Mouse (Mus musculus): ENCODE data around the gene Phf5a. TPM values are rescaled to one million over a fixed set of nuclear protein-coding genes. Genes with fewer than 3 reads are reported as not detected.
A peak's percentile ranks its signal among the peaks of the same experiment; 100 is the strongest.

The Phf5a gene
- polyA plus RNA-seq, 1 experiment, result 172 TPM

DNA sequence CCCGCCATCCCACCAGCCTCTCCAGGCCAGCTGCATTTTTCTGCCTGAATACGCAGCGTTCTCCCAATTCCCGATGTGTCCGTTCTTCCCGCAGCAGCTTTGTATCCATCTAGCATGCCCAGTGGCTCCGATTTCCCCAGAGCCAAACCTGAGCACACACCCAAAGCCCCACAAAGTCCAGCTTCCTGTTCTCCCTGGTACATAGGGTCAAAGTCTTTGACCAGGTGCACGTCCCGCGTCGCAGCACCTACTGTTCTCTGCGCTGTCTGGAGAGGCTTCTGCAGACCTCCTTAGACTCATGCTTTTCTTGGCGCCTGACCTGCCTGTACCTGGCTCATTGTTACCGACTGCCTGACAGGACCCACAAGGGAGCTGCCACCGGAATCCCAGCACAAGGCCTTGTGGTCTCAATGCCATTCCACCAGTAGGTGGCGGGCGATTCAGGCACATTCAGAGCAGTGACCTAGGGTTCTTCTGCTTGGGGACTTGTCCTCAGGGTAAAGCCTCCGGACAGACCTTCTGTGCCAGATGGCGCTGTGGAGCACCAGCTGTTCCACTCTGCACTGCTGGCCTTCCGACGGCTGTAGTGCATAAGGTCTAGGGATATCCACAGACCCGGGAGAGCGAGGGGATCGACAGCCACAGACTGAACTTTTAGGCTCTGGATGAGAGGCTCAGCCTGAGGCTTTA is 40.4 kb downstream of the Phf5a start:
- no peak overlapping the region for H3K27ac ChIP-seq (ENCODE audit: insufficient read depth, low read length)
- no peaks in the 10 kb centered on the region for H3K4me1 ChIP-seq (ENCODE audit: control insufficient read depth, insufficient read depth, low read length)
- no peaks in the 10 kb centered on the region for H3K36me3 ChIP-seq (ENCODE audit: control insufficient read depth, insufficient read depth, low read length, poor library complexity, severe bottlenecking)
- no peak for TF ChIP-seq POLR2A (IDR thresholded peaks at IDR 0.05; ENCODE audit: insufficient read depth, low read length)
- peak; percentile 68 for TF ChIP-seq EP300 (IDR thresholded peaks at IDR 0.05; ENCODE audit: insufficient read depth, low read depth, low read length)
- peak; percentile 98 for TF ChIP-seq CTCF (IDR thresholded peaks at IDR 0.05; ENCODE audit: low read depth, low read length)
- H3K9me3 ChIP-seq (replicated peaks; ENCODE audit: control insufficient read depth, insufficient read depth, low read length, poor library complexity, severe bottlenecking), result no peaks in the 10 kb centered on the region
- no peaks in the 10 kb centered on the region for H3K27me3 ChIP-seq (ENCODE audit: control insufficient read depth, insufficient read depth, low read length, poor library complexity, severe bottlenecking)
- 0 out of 2 replicates have a peak overlapping the region, but pooled peaks have one; percentile 8 for H3K9ac ChIP-seq (ENCODE audit: low read depth, poor library complexity, severe bottlenecking)
- peak overlapping the region; percentile 37 for H3K4me3 ChIP-seq (ENCODE audit: low read depth, low read length)

DNA sequence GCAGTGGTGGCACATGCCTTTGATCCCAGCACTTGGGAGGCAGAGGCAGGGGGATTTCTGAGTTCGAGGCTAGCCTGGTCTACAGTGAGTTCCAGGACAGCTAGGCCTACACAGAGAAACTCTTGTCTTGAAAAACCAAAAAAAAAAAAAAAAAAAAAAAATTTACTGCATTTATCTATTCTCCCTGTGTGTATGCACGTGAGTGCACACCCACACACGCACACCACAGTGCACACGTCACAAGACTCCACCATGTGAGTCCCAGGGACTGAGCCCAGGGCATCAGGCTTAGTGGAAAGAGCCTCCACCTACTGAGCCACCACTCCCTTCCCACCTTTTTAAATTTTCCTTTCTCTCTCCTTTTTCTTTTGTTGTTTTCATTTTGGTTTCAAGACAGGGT is 41.2 kb downstream of the Phf5a start:
- Histone ChIP-seq H3K36me3 (ENCODE audit: control insufficient read depth, insufficient read depth, low read length, poor library complexity, severe bottlenecking) (no peaks in the 10 kb centered on the region), H3K27ac (ENCODE audit: insufficient read depth, low read length) (no peak overlapping the region), H3K9me3 (replicated peaks; ENCODE audit: control insufficient read depth, insufficient read depth, low read length, poor library complexity, severe bottlenecking) (no peaks in the 10 kb centered on the region), H3K4me3 (ENCODE audit: low read depth, low read length) (no peak overlapping the region), H3K4me1 (ENCODE audit: control insufficient read depth, insufficient read depth, low read length) (no peaks in the 10 kb centered on the region), H3K9ac (ENCODE audit: low read depth, poor library complexity, severe bottlenecking) (no peak overlapping the region), H3K27me3 (ENCODE audit: control insufficient read depth, insufficient read depth, low read length, poor library complexity, severe bottlenecking) (no peaks in the 10 kb centered on the region)
- TF ChIP-seq EP300 (IDR thresholded peaks at IDR 0.05; ENCODE audit: insufficient read depth, low read depth, low read length), result no peak
- TF ChIP-seq CTCF (IDR thresholded peaks at IDR 0.05; ENCODE audit: low read depth, low read length), result no peak

DNA sequence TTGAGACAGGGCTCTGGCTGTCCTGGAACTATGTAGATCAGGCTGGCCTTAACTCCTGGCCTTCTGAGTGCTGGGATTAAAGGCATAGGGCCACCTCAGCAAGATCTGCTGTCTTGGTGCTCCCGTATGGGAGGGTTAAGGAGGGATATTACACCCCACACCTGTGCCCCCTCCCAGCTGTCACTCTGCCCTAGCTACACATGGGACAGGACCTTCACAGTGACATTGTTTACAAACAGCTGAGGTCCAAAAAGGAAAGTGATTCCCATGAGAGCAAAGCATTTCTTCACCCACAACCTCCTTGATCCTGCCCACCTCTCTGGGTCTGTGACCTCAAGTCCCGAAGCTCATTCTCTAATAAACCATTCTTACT is 42.5 kb downstream of the Phf5a start:
- H3K27me3 ChIP-seq (ENCODE audit: control insufficient read depth, insufficient read depth, low read length, poor library complexity, severe bottlenecking), result no peaks in the 10 kb centered on the region
- no peak overlapping the region for H3K4me3 ChIP-seq (ENCODE audit: low read depth, low read length)
- H3K4me1 ChIP-seq (ENCODE audit: control insufficient read depth, insufficient read depth, low read length), result no peaks in the 10 kb centered on the region
- H3K36me3 ChIP-seq (ENCODE audit: control insufficient read depth, insufficient read depth, low read length, poor library complexity, severe bottlenecking), result no peaks in the 10 kb centered on the region
- H3K9ac ChIP-seq (ENCODE audit: low read depth, poor library complexity, severe bottlenecking), result no peak overlapping the region
- no peak for TF ChIP-seq EP300 (IDR thresholded peaks at IDR 0.05; ENCODE audit: insufficient read depth, low read depth, low read length)
- H3K27ac ChIP-seq (ENCODE audit: insufficient read depth, low read length), result no peak overlapping the region
- H3K9me3 ChIP-seq (replicated peaks; ENCODE audit: control insufficient read depth, insufficient read depth, low read length, poor library complexity, severe bottlenecking), result no peaks in the 10 kb centered on the region

DNA sequence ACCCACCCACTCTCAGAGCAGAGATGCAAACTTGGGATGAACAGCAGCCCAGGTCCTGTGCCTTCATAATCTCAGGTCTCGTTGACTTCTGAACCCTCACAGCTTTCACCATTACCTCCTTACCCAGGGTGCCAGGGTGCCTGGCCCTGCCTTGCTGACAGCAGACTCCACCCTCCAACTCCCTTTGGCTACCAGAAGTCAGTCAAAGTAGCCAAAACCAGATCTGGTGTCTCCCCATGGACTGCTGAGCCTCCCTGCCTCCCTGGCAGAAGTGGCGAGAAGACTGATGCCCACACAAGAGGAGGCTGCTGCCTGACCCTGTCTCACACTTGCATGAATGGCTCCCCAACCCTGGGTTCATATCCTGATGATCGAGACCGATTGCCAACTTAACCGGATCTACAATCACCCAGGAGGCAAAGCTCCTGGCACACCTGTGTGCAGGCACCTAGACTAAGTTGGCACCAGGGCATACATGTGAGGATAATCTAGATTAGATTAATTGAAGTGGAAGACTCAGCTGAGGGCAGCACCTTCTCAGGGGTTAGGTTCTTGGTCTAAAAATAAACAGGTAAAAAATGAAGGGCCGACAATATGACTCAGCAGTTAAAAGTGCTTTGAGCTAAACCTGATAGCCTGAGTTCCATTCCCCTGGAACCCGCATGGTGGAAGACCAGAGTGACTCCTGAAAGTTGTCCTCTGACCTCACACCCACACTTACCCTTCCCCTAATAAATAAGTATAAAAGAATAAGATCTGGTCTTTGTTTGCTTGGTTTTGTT is 43.1 kb downstream of the Phf5a start:
- H3K9ac ChIP-seq (ENCODE audit: low read depth, poor library complexity, severe bottlenecking), result no peak overlapping the region
- no peaks in the 10 kb centered on the region for H3K27me3 ChIP-seq (ENCODE audit: control insufficient read depth, insufficient read depth, low read length, poor library complexity, severe bottlenecking)
- TF ChIP-seq POLR2A (IDR thresholded peaks at IDR 0.05; ENCODE audit: insufficient read depth, low read length) (no peak), CTCF (IDR thresholded peaks at IDR 0.05; ENCODE audit: low read depth, low read length) (no peak), EP300 (IDR thresholded peaks at IDR 0.05; ENCODE audit: insufficient read depth, low read depth, low read length) (no peak)
- no peak overlapping the region for H3K4me3 ChIP-seq (ENCODE audit: low read depth, low read length)
- H3K27ac ChIP-seq (ENCODE audit: insufficient read depth, low read length), result no peak overlapping the region
- no peaks in the 10 kb centered on the region for H3K4me1 ChIP-seq (ENCODE audit: control insufficient read depth, insufficient read depth, low read length)
- peaks cover 2% of the 10 kb centered on the region; the same call in 1 of the 2 replicates for H3K36me3 ChIP-seq (ENCODE audit: control insufficient read depth, insufficient read depth, low read length, poor library complexity, severe bottlenecking)
- H3K9me3 ChIP-seq (replicated peaks; ENCODE audit: control insufficient read depth, insufficient read depth, low read length, poor library complexity, severe bottlenecking), result no peaks in the 10 kb centered on the region

DNA sequence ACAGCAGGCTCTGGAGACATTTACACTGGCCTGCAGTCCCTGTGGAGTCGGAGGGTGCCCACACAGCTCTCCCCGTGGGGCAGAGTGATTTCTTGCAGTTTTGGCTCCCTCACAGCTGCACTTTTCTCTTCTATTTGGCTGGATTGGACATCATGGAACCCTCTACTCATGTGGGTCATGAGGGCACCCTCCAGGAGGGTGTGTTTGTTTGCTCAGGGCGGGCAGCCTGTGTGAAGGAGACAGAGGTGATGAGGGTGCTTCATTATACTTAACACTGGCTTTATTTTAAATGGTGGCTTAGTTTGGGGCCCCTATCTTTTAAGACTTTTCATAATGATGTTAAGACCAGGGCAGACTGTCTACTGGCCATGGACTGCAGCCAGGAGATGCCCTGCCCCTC is 46.9 kb downstream of the Phf5a start:
- H3K27me3 ChIP-seq (ENCODE audit: control insufficient read depth, insufficient read depth, low read length, poor library complexity, severe bottlenecking), result no peaks in the 10 kb centered on the region
- H3K4me3 ChIP-seq (ENCODE audit: low read depth, low read length), result no peak overlapping the region
- H3K36me3 ChIP-seq (ENCODE audit: control insufficient read depth, insufficient read depth, low read length, poor library complexity, severe bottlenecking), result peaks cover 10% of the 10 kb centered on the region
- H3K4me1 ChIP-seq (ENCODE audit: control insufficient read depth, insufficient read depth, low read length), result no peaks in the 10 kb centered on the region
- no peak overlapping the region for H3K27ac ChIP-seq (ENCODE audit: insufficient read depth, low read length)
- H3K9me3 ChIP-seq (replicated peaks; ENCODE audit: control insufficient read depth, insufficient read depth, low read length, poor library complexity, severe bottlenecking), result no peaks in the 10 kb centered on the region
- TF ChIP-seq CTCF (IDR thresholded peaks at IDR 0.05; ENCODE audit: low read depth, low read length) (no peak), POLR2A (IDR thresholded peaks at IDR 0.05; ENCODE audit: insufficient read depth, low read length) (no peak), EP300 (IDR thresholded peaks at IDR 0.05; ENCODE audit: insufficient read depth, low read depth, low read length) (no peak)
- no peak overlapping the region for H3K9ac ChIP-seq (ENCODE audit: low read depth, poor library complexity, severe bottlenecking)

DNA sequence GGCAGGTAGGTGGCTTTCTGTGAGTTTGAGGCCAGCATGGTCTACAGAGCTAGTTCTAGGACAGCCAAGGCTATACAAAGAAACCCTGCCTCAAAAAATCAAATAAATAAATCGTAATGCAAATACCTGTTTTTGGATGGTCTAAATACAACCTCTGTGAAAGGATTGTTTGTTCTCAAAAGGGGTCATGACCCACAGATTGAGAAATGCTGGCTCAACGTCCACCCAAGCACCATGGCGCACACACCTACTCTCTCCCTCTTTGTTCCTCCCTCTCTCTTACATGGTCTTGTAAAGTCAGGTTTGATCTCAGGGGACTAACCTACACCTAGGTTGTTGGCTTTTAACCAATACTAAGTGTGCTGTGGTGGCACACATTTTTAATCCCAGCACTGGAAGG is 49.1 kb downstream of the Phf5a start:
- Histone ChIP-seq H3K4me1 (ENCODE audit: control insufficient read depth, insufficient read depth, low read length) (no peaks in the 10 kb centered on the region), H3K9ac (ENCODE audit: low read depth, poor library complexity, severe bottlenecking) (no peak overlapping the region), H3K36me3 (ENCODE audit: control insufficient read depth, insufficient read depth, low read length, poor library complexity, severe bottlenecking) (peaks cover 16% of the 10 kb centered on the region), H3K9me3 (replicated peaks; ENCODE audit: control insufficient read depth, insufficient read depth, low read length, poor library complexity, severe bottlenecking) (no peaks in the 10 kb centered on the region), H3K27me3 (ENCODE audit: control insufficient read depth, insufficient read depth, low read length, poor library complexity, severe bottlenecking) (no peaks in the 10 kb centered on the region), H3K27ac (ENCODE audit: insufficient read depth, low read length) (no peak overlapping the region), H3K4me3 (ENCODE audit: low read depth, low read length) (no peak overlapping the region)
- TF ChIP-seq EP300 (IDR thresholded peaks at IDR 0.05; ENCODE audit: insufficient read depth, low read depth, low read length) (no peak), CTCF (IDR thresholded peaks at IDR 0.05; ENCODE audit: low read depth, low read length) (no peak), POLR2A (IDR thresholded peaks at IDR 0.05; ENCODE audit: insufficient read depth, low read length) (no peak)
